Mouse (Mus musculus): Measurements from ENCODE around the gene 6030468B19Rik. TPM values are rescaled to one million over a fixed set of nuclear protein-coding genes. Genes with fewer than 3 reads are reported as not detected.

The 6030468B19Rik gene
- polyA plus RNA-seq, 1 experiment from 2014 or later, result 0.28 TPM

DNA sequence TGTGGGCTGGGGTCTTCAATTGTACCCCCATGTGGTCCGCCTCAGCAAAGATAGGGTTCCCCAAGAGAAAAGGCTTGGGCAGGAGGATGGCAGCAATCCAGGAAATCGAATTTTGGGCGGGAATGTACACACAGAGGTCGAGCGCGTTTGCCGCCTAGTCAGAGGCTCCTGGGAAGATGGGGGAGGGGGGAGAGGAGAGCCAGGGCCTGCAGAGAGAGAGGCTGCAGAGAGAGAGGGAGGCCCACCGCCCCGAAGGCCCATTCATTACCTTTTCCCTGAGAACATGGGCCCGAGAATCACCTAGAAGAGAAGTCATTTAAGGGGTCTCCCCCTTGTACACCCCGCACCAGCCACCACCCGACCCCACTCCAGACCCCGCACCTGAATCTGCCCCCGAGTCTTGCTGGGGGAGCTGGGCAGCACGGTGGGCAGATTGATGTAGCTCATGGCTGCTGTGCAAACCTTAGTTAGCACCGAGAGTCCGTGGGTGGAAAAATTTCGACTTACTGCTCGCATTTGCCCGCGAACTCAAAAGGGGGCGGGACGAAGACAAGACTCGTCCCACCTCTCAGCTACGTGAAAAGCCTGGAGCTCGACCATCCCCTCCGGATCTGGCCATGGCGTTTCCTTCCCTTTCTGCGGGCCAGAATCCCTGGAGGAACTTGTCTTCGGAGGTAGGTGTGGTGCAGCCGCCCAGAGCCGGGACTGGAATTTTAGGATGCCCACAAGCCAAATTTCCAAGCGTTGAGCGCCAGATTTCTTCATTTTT lies 28.1 kb downstream of the 6030468B19Rik start, which contains the start of the genes Afmid and Tk1:
TSS of gene Afmid (plus strand) at position 592 of the 769 bp plus-strand sequence.
TSS of gene Tk1 (minus strand) at position 760 of the 769 bp plus-strand sequence.
- H3K9ac ChIP-seq (ENCODE audit: low read length), result peak within 1 kb of the TSS; percentile 75
- under 1% methylated on average over 32 of the region's 34 CpGs for WGBS
- H3K27me3 ChIP-seq (replicated peaks; ENCODE audit: control insufficient read depth, insufficient read depth, low read length), result no peaks in the 10 kb centered on the region
- peak within 1 kb of the TSS; percentile 57 for H3K4me3 ChIP-seq (ENCODE audit: low read depth, low read length)
- H3K9me3 ChIP-seq (ENCODE audit: control insufficient read depth, low read length), result no peaks in the 10 kb centered on the region
- H3K4me2 ChIP-seq (ENCODE audit: low read length), result peak within 1 kb of the TSS; percentile 58
- DNase-seq (ENCODE audit: low spot score) (peak; percentile 88), ATAC-seq (replicated peaks; ENCODE audit: low FRiP score, low TSS enrichment, low read depth) (peak; percentile 59)
- H3K36me3 ChIP-seq (ENCODE audit: control insufficient read depth, insufficient read depth, low read length), result peaks cover 30% of the 10 kb centered on the region
- peak within 1 kb of the TSS; percentile 89 for H3K27ac ChIP-seq (ENCODE audit: low read depth)
- H3K4me1 ChIP-seq (replicated peaks; ENCODE audit: control insufficient read depth, insufficient read depth, low read length), result peaks cover 60% of the 10 kb centered on the region

DNA sequence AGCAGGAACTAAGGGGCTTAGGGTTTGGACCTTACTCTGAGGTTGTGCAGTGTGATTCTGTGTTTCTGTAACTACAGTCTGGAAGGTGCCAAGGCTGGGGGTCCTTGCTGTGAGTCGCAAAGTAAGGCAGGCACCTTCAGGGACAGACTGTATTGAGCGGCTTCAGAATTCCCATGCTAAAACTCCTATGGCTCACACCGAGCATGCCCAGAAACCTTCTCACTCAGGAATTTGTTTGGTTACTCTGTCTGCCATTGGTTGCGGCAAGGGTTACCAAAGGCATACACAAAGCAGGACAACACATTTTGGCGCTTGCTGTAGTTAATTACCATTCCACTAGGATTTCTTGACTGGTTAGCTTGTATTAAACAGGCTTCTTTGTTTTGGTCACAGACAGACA lies 28.7 kb downstream of the 6030468B19Rik start:
- no peaks in the 10 kb centered on the region for H3K27me3 ChIP-seq (replicated peaks; ENCODE audit: control insufficient read depth, insufficient read depth, low read length)
- peaks cover 23% of the 10 kb centered on the region for H3K36me3 ChIP-seq (ENCODE audit: control insufficient read depth, insufficient read depth, low read length)
- H3K4me1 ChIP-seq (replicated peaks; ENCODE audit: control insufficient read depth, insufficient read depth, low read length), result peaks cover 62% of the 10 kb centered on the region
- peak overlapping the region; percentile 58 for H3K4me2 ChIP-seq (ENCODE audit: low read length)
- peak overlapping the region; percentile 89 for H3K27ac ChIP-seq (ENCODE audit: low read depth)
- peak overlapping the region; percentile 57 for H3K4me3 ChIP-seq (ENCODE audit: low read depth, low read length)
- H3K9me3 ChIP-seq (ENCODE audit: control insufficient read depth, low read length), result no peaks in the 10 kb centered on the region
- DNase-seq (ENCODE audit: low spot score) (no peak), ATAC-seq (replicated peaks; ENCODE audit: low FRiP score, low TSS enrichment, low read depth) (0 out of 2 replicates have a peak, but pooled peaks have one; percentile 19)
- H3K9ac ChIP-seq (ENCODE audit: low read length), result peak overlapping the region; percentile 75
- 7% methylated on average over 5 of the region's 5 CpGs for WGBS

- H3K4me1 ChIP-seq (replicated peaks; ENCODE audit: control insufficient read depth, insufficient read depth, low read length), result peaks cover 62% of the 10 kb centered on the region
- no peak overlapping the region for H3K9ac ChIP-seq (ENCODE audit: low read length)
- peaks cover 16% of the 10 kb centered on the region for H3K36me3 ChIP-seq (ENCODE audit: control insufficient read depth, insufficient read depth, low read length)
- no peak overlapping the region; the same call in 1 of the 2 replicates for H3K27ac ChIP-seq (ENCODE audit: low read depth)
- H3K4me3 ChIP-seq (ENCODE audit: low read depth, low read length), result no peak overlapping the region
- 50% methylated on average over 8 of the region's 8 CpGs for WGBS
- H3K27me3 ChIP-seq (replicated peaks; ENCODE audit: control insufficient read depth, insufficient read depth, low read length), result no peaks in the 10 kb centered on the region
- no peak for DNase-seq (ENCODE audit: low spot score)
- H3K9me3 ChIP-seq (ENCODE audit: control insufficient read depth, low read length), result no peaks in the 10 kb centered on the region
- ATAC-seq (replicated peaks; ENCODE audit: low FRiP score, low TSS enrichment, low read depth), result no peak
- peak overlapping the region; percentile 58; the same call in 1 of the 2 replicates for H3K4me2 ChIP-seq (ENCODE audit: low read length)
Measured at GRCm38 (mm10) chr11:117826916-117827315, 29.5 kb downstream of the 6030468B19Rik start.

DNA sequence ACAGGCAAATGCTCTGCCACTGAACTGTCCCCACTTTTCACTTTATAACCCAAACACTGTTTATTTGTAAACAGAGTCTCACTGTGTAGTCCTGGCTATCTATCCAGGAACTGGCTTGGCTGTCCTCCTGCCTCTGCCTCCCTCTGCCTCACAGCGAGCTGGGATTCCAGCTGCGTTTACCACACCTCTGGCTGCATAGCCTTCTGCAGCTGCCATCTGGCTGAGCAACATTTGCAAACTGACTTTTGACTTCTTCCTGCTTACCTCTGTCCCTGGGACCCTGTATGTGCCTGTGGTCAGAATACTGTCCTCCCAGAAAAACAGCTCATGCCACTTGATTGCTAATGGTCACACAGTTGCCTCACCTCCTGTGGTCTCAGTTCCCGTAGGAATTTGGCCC lies 29.9 kb downstream of the 6030468B19Rik start:
- Histone ChIP-seq H3K9me3 (ENCODE audit: control insufficient read depth, low read length) (no peaks in the 10 kb centered on the region), H3K4me3 (ENCODE audit: low read depth, low read length) (no peak overlapping the region)

DNA sequence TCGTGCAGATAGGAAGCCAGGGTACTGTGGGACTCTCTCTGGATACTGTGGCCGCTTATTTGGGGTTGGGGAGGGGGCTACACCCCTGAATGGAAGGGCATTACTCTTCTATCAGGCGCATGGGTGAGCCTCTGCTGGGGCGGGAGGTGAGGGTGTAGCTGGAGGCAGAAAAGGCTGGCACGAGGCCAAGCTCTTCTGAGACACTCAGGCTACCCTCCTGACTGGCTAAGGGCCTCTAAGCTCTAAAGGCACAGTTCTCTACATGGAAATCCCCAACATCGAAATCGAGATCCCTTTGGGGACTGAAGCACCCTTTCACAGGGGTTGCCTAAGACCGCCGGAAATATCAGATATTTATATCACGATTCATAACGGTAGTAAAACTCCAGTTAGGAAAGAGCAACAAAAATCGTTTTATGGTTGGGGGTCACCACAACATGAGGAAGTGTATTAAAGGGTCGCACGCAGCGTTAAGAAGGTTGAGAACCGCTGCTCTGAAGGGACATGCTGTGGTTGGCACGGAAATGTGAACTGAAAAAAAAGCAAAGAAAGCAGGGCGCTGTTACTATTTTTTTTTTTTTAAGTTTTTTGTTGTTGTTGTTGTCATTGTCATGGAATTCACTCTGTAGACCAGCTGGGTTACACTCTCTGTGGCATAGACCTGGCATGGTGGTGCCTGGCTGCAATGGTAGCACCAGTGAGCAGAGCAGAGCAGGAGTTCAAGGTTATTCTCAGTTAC lies 30.9 kb downstream of the 6030468B19Rik start:
- 66% methylated on average over 18 of the region's 18 CpGs for WGBS
- Histone ChIP-seq H3K4me3 (ENCODE audit: low read depth, low read length) (no peak overlapping the region), H3K4me1 (replicated peaks; ENCODE audit: control insufficient read depth, insufficient read depth, low read length) (peaks cover 56% of the 10 kb centered on the region), H3K9me3 (ENCODE audit: control insufficient read depth, low read length) (no peaks in the 10 kb centered on the region), H3K27me3 (replicated peaks; ENCODE audit: control insufficient read depth, insufficient read depth, low read length) (no peaks in the 10 kb centered on the region), H3K9ac (ENCODE audit: low read length) (0 out of 2 replicates have a peak overlapping the region, but pooled peaks have one; percentile 5), H3K4me2 (ENCODE audit: low read length) (no peak overlapping the region), H3K27ac (ENCODE audit: low read depth) (peak overlapping the region; percentile 63), H3K36me3 (ENCODE audit: control insufficient read depth, insufficient read depth, low read length) (0 out of 2 replicates have a peak, but pooled peaks cover 3% of the 10 kb centered on the region)
- ATAC-seq (replicated peaks; ENCODE audit: low FRiP score, low TSS enrichment, low read depth) (no peak), DNase-seq (ENCODE audit: low spot score) (no peak)

More for the DNA sequence above, 29.9 kb downstream of the 6030468B19Rik start:
- 45% methylated on average over 3 of the region's 3 CpGs for WGBS
- no peak overlapping the region for H3K4me2 ChIP-seq (ENCODE audit: low read length)
- H3K4me1 ChIP-seq (replicated peaks; ENCODE audit: control insufficient read depth, insufficient read depth, low read length), result peaks cover 65% of the 10 kb centered on the region
- no peak for DNase-seq (ENCODE audit: low spot score)
- no peak for ATAC-seq (replicated peaks; ENCODE audit: low FRiP score, low TSS enrichment, low read depth)
- H3K36me3 ChIP-seq (ENCODE audit: control insufficient read depth, insufficient read depth, low read length), result peaks cover 11% of the 10 kb centered on the region; the same call in 1 of the 2 replicates
- no peaks in the 10 kb centered on the region for H3K27me3 ChIP-seq (replicated peaks; ENCODE audit: control insufficient read depth, insufficient read depth, low read length)
- no peak overlapping the region for H3K27ac ChIP-seq (ENCODE audit: low read depth)
- no peak overlapping the region for H3K9ac ChIP-seq (ENCODE audit: low read length)

GRCm38 (mm10) chr11:117828888-117829604 lies 31.6 kb downstream of the 6030468B19Rik start:
- Histone ChIP-seq H3K9me3 (ENCODE audit: control insufficient read depth, low read length) (no peaks in the 10 kb centered on the region), H3K36me3 (ENCODE audit: control insufficient read depth, insufficient read depth, low read length) (no peaks in the 10 kb centered on the region), H3K4me2 (ENCODE audit: low read length) (no peak overlapping the region), H3K27me3 (replicated peaks; ENCODE audit: control insufficient read depth, insufficient read depth, low read length) (no peaks in the 10 kb centered on the region), H3K4me1 (replicated peaks; ENCODE audit: control insufficient read depth, insufficient read depth, low read length) (peaks cover 52% of the 10 kb centered on the region), H3K27ac (ENCODE audit: low read depth) (peak overlapping the region; percentile 63), H3K9ac (ENCODE audit: low read length) (no peak overlapping the region), H3K4me3 (ENCODE audit: low read depth, low read length) (no peak overlapping the region)
- no peak for ATAC-seq (replicated peaks; ENCODE audit: low FRiP score, low TSS enrichment, low read depth)
- 39% methylated on average over 9 of the region's 9 CpGs for WGBS
- DNase-seq (ENCODE audit: low spot score), result no peak

GRCm38 (mm10) chr11:117829671-117830215 lies 32.3 kb downstream of the 6030468B19Rik start:
- Histone ChIP-seq H3K4me1 (replicated peaks; ENCODE audit: control insufficient read depth, insufficient read depth, low read length) (peaks cover 48% of the 10 kb centered on the region), H3K36me3 (ENCODE audit: control insufficient read depth, insufficient read depth, low read length) (no peaks in the 10 kb centered on the region), H3K9ac (ENCODE audit: low read length) (peak overlapping the region; percentile 7; the same call in 1 of the 2 replicates), H3K27ac (ENCODE audit: low read depth) (peak overlapping the region; percentile 63), H3K4me2 (ENCODE audit: low read length) (no peak overlapping the region), H3K4me3 (ENCODE audit: low read depth, low read length) (no peak overlapping the region), H3K9me3 (ENCODE audit: control insufficient read depth, low read length) (no peaks in the 10 kb centered on the region), H3K27me3 (replicated peaks; ENCODE audit: control insufficient read depth, insufficient read depth, low read length) (no peaks in the 10 kb centered on the region)
- 69% methylated on average over 2 of the region's 2 CpGs for WGBS
- no peak for DNase-seq (ENCODE audit: low spot score)
- ATAC-seq (replicated peaks; ENCODE audit: low FRiP score, low TSS enrichment, low read depth), result no peak

GRCm38 (mm10) chr11:117830401-117830800 lies 32.9 kb downstream of the 6030468B19Rik start:
- Histone ChIP-seq H3K4me2 (ENCODE audit: low read length) (no peak overlapping the region), H3K27ac (ENCODE audit: low read depth) (peak overlapping the region; percentile 63; the same call in 1 of the 2 replicates), H3K27me3 (replicated peaks; ENCODE audit: control insufficient read depth, insufficient read depth, low read length) (no peaks in the 10 kb centered on the region), H3K36me3 (ENCODE audit: control insufficient read depth, insufficient read depth, low read length) (no peaks in the 10 kb centered on the region), H3K9ac (ENCODE audit: low read length) (peak overlapping the region; percentile 7; the same call in 1 of the 2 replicates), H3K4me1 (replicated peaks; ENCODE audit: control insufficient read depth, insufficient read depth, low read length) (peaks cover 48% of the 10 kb centered on the region), H3K4me3 (ENCODE audit: low read depth, low read length) (no peak overlapping the region), H3K9me3 (ENCODE audit: control insufficient read depth, low read length) (no peaks in the 10 kb centered on the region)
- no peak for DNase-seq (ENCODE audit: low spot score)
- whole genome bisulfite sequencing, result 64% methylated on average over 9 of the region's 9 CpGs
- no peak for ATAC-seq (replicated peaks; ENCODE audit: low FRiP score, low TSS enrichment, low read depth)
